Mouse (Mus musculus): ENCODE results near the gene Abcc10. TPM values are rescaled to one million over a fixed set of nuclear protein-coding genes. Genes with fewer than 3 reads are reported as not detected.

Abcc10 gene
- polyA plus RNA-seq, 1 experiment: 33.4 TPM

DNA sequence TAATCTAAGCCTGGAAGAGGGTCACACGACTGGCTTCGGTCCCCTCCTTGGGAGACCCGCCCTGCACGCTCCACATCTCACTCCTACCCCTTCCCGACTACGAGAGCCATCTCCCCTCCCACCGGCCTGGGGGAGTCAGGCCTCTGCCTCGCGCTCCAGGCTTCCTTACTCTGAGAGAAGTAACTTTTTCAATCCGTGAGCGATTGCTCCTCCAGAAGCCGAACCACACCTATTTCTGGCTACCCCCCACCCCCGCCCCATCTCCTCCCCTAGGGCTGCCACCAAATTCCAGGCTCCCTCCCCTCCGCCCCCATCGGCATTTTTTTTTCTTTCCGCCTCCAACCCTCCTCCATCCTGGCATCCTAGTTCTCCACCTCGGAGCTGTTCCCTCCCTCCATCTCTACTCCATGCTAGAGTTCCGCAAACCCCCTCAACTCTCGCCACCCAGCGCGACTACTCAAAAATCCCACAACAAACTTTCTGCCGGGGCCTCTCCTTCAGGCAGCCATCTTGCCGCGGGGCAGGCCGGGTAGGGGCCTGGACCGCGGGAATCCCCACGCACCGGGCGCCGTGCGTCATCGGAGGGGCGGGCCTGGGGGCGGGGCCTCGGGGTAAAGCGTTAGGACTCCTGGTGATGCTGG lies 45.5 kb downstream of the Abcc10 start, which contains the start of gene Tjap1:
Gene Tjap1 (minus strand): TSS at position 544 of the 641 bp plus-strand sequence.
- DNase-seq: peak; percentile 76
- H3K4me3 ChIP-seq (ENCODE audit: control insufficient read depth, insufficient read depth, low read length): peak within 1 kb of the TSS; percentile 99
- peak within 1 kb of the TSS; percentile 86 for H3K27ac ChIP-seq (ENCODE audit: control insufficient read depth, insufficient read depth, low read length)
- H3K27me3 ChIP-seq (ENCODE audit: control insufficient read depth, insufficient read depth, low read length): no peaks in the 10 kb centered on the region
- under 1% methylated on average over 37 of the region's 37 CpGs for WGBS
- peaks cover 41% of the 10 kb centered on the region for H3K4me1 ChIP-seq (replicated peaks; ENCODE audit: control insufficient read depth, insufficient read depth, low read length)
- peaks cover 8% of the 10 kb centered on the region; the same call in 1 of the 2 replicates for H3K36me3 ChIP-seq (ENCODE audit: control insufficient read depth, insufficient read depth, low read length)
- TF ChIP-seq POLR2A (IDR thresholded peaks at IDR 0.05; ENCODE audit: control insufficient read depth, extremely low read depth, insufficient read depth, low read length, poor library complexity): peak; percentile 68; the same call in 1 of the 2 replicates
- no peak for TF ChIP-seq CTCF (IDR thresholded peaks at IDR 0.05; ENCODE audit: borderline replicate concordance, control insufficient read depth, extremely low read depth, insufficient read depth, low read length, poor library complexity)

DNA sequence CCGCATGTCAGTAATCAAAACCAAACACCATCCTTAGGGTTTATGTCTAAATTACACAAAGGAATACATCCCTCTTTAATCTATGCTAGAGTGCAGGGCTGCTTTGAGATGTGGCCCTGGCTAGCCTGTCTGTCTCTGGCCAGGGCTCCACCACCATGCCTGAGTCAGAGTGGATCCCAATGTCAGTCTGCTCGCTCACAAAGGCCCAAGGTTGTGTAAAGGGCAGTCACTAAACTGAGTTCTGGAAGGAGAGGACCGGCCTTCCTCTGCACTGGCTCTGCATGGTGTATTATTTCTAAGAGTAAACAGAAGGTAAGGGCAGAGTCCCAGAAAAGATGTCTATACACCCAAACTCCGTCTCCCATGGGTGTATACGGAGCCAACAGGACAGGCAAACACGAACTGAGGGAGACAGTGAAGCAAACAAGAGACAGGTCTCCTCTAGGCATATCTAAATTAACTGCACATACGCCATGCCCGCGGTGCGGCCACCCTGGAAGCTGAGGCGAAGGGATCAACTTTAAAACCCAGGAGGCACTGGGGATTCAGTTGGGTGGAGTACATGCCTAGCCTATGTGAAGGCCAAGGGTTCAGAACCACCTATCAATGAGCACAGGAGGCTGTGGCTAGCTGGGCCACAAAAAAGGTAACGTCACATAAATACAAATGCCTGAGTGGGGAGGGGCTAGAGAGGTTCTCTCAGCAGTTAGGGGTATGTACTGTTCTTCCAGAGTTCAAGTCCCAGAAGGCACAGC lies 50.0 kb downstream of the Abcc10 start:
- Histone ChIP-seq H3K36me3 (ENCODE audit: control insufficient read depth, insufficient read depth, low read length) (peaks cover 8% of the 10 kb centered on the region; the same call in 1 of the 2 replicates), H3K4me1 (replicated peaks; ENCODE audit: control insufficient read depth, insufficient read depth, low read length) (peaks cover 12% of the 10 kb centered on the region), H3K27me3 (ENCODE audit: control insufficient read depth, insufficient read depth, low read length) (no peaks in the 10 kb centered on the region), H3K4me3 (ENCODE audit: control insufficient read depth, insufficient read depth, low read length) (no peak overlapping the region), H3K27ac (ENCODE audit: control insufficient read depth, insufficient read depth, low read length) (no peak overlapping the region)
- no peak for TF ChIP-seq POLR2A (IDR thresholded peaks at IDR 0.05; ENCODE audit: control insufficient read depth, extremely low read depth, insufficient read depth, low read length, poor library complexity)
- no peak for TF ChIP-seq CTCF (IDR thresholded peaks at IDR 0.05; ENCODE audit: borderline replicate concordance, control insufficient read depth, extremely low read depth, insufficient read depth, low read length, poor library complexity)
- WGBS: 97% methylated on average over 12 of the region's 12 CpGs
- no peak for DNase-seq

DNA sequence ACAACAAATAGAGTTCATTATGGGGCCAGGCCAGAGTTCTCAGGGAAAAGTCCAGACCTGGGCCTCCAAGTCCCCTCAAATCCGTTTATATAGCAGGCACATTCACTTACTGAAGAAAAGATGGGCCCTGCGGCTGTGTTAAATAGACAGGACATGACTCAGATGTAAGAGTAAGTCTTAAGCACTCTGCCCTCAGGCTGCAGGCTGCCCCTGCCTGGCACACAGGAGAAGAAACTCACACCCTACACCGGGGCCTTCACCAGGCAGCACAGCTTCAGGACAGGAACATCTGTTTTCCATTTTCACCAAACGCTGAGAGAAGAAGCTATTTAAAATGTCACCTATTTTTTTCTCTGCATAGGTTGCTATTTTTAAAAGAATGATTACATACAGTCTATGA lies 50.6 kb downstream of the Abcc10 start:
- no peak overlapping the region for H3K27ac ChIP-seq (ENCODE audit: control insufficient read depth, insufficient read depth, low read length)
- 91% methylated on average over 4 of the region's 4 CpGs for WGBS
- H3K27me3 ChIP-seq (ENCODE audit: control insufficient read depth, insufficient read depth, low read length): no peaks in the 10 kb centered on the region
- TF ChIP-seq CTCF (IDR thresholded peaks at IDR 0.05; ENCODE audit: borderline replicate concordance, control insufficient read depth, extremely low read depth, insufficient read depth, low read length, poor library complexity): no peak
- no peak for TF ChIP-seq POLR2A (IDR thresholded peaks at IDR 0.05; ENCODE audit: control insufficient read depth, extremely low read depth, insufficient read depth, low read length, poor library complexity)
- peaks cover 8% of the 10 kb centered on the region; the same call in 1 of the 2 replicates for H3K36me3 ChIP-seq (ENCODE audit: control insufficient read depth, insufficient read depth, low read length)
- H3K4me3 ChIP-seq (ENCODE audit: control insufficient read depth, insufficient read depth, low read length): no peak overlapping the region
- H3K4me1 ChIP-seq (replicated peaks; ENCODE audit: control insufficient read depth, insufficient read depth, low read length): peaks cover 10% of the 10 kb centered on the region
- no peak for DNase-seq

DNA sequence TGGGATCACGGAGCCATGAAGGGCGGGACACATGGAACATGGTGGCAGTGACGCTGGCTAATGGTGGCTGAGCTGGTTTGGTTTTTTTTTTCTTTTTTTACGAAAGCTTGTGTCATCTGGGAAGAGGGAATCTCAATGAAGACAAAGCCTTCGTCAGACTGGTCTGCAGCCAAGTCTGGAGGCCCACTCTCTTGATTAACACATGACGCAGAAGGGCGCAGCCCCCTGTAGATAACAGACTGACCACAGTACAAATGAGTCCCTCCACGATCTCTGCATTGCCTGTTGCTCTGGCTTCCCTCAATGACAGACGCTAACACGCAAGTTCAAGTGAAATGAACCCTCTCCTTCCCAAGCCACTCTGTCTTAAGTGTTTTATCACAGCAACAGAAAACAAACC lies 52.6 kb downstream of the Abcc10 start:
- Histone ChIP-seq H3K36me3 (ENCODE audit: control insufficient read depth, insufficient read depth, low read length) (peaks cover 12% of the 10 kb centered on the region; the same call in 1 of the 2 replicates), H3K27me3 (ENCODE audit: control insufficient read depth, insufficient read depth, low read length) (no peaks in the 10 kb centered on the region), H3K4me1 (replicated peaks; ENCODE audit: control insufficient read depth, insufficient read depth, low read length) (no peaks in the 10 kb centered on the region), H3K4me3 (ENCODE audit: control insufficient read depth, insufficient read depth, low read length) (no peak overlapping the region), H3K27ac (ENCODE audit: control insufficient read depth, insufficient read depth, low read length) (no peak overlapping the region)
- no peak for DNase-seq
- TF ChIP-seq CTCF (IDR thresholded peaks at IDR 0.05; ENCODE audit: borderline replicate concordance, control insufficient read depth, extremely low read depth, insufficient read depth, low read length, poor library complexity): no peak
- no peak for TF ChIP-seq POLR2A (IDR thresholded peaks at IDR 0.05; ENCODE audit: control insufficient read depth, extremely low read depth, insufficient read depth, low read length, poor library complexity)
- 96% methylated on average over 10 of the region's 10 CpGs for WGBS

DNA sequence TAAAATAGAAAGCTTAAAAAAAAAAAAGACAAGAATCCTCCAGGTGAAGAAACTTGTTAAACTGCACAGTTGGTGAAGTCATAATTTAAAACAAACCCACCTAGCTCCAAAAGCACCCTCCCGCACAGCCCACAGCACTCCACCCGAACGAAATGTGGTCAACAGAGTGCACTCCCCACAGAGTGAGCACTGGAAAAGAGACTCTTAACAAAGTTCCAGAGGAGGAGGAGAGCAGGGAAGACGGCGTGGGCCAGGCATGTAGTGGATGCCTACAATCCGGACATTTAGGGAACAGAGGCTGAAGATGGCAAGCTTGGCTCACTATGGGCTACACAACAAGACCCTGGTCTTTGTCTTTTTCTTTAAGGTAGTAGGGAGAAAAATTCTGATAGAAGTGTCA lies 53.1 kb downstream of the Abcc10 start:
- 96% methylated on average over 6 of the region's 6 CpGs for WGBS
- Histone ChIP-seq H3K27ac (ENCODE audit: control insufficient read depth, insufficient read depth, low read length) (no peak overlapping the region), H3K36me3 (ENCODE audit: control insufficient read depth, insufficient read depth, low read length) (peaks cover 12% of the 10 kb centered on the region; the same call in 1 of the 2 replicates)

DNA sequence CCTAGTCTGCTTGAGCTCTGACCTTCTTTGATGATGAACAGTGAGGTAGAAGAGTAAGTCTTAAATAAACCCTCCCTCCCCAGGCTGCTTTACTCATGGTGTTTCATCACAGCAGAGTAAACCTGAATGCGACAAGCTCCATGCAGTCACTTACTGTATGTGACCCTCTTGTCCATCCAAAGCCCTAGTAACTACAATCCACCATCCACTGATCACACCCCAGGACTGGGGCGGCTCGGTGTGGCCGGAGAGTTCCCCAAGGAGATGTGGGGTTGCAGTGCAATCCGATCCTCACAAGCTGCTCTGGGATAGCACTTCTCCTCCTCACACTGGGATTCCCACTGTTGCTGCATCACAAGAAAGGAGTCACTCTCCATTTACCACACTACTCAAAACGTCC lies 53.7 kb downstream of the Abcc10 start:
- H3K4me3 ChIP-seq (ENCODE audit: control insufficient read depth, insufficient read depth, low read length): no peak overlapping the region
- H3K36me3 ChIP-seq (ENCODE audit: control insufficient read depth, insufficient read depth, low read length): peaks cover 12% of the 10 kb centered on the region; the same call in 1 of the 2 replicates
- no peak for DNase-seq
- H3K27me3 ChIP-seq (ENCODE audit: control insufficient read depth, insufficient read depth, low read length): no peaks in the 10 kb centered on the region
- H3K4me1 ChIP-seq (replicated peaks; ENCODE audit: control insufficient read depth, insufficient read depth, low read length): no peaks in the 10 kb centered on the region
- TF ChIP-seq POLR2A (IDR thresholded peaks at IDR 0.05; ENCODE audit: control insufficient read depth, extremely low read depth, insufficient read depth, low read length, poor library complexity) (no peak), CTCF (IDR thresholded peaks at IDR 0.05; ENCODE audit: borderline replicate concordance, control insufficient read depth, extremely low read depth, insufficient read depth, low read length, poor library complexity) (no peak)
- 90% methylated on average over 6 of the region's 6 CpGs for WGBS
- no peak overlapping the region for H3K27ac ChIP-seq (ENCODE audit: control insufficient read depth, insufficient read depth, low read length)

More for the DNA sequence above, 53.1 kb downstream of the Abcc10 start:
- Histone ChIP-seq H3K4me1 (replicated peaks; ENCODE audit: control insufficient read depth, insufficient read depth, low read length) (no peaks in the 10 kb centered on the region), H3K27me3 (ENCODE audit: control insufficient read depth, insufficient read depth, low read length) (no peaks in the 10 kb centered on the region), H3K4me3 (ENCODE audit: control insufficient read depth, insufficient read depth, low read length) (no peak overlapping the region)
- no peak for DNase-seq
- TF ChIP-seq CTCF (IDR thresholded peaks at IDR 0.05; ENCODE audit: borderline replicate concordance, control insufficient read depth, extremely low read depth, insufficient read depth, low read length, poor library complexity): no peak
- TF ChIP-seq POLR2A (IDR thresholded peaks at IDR 0.05; ENCODE audit: control insufficient read depth, extremely low read depth, insufficient read depth, low read length, poor library complexity): no peak
